Mouse (Mus musculus): Measurements from ENCODE around the gene Chaf1a. TPM values are rescaled to one million over a fixed set of nuclear protein-coding genes. Genes with fewer than 3 reads are reported as not detected.

Gene Chaf1a
- 10 to 100 TPM in 1 of 2 experiments, 1 to 10 TPM in 1; 8.4 to 10.9 TPM for total RNA-seq (2021)
- long read RNA-seq, experiment 1, full-length matches to known transcripts = 20 of 23 reads
- long read RNA-seq, experiment 1, partial matches to known transcripts = 0 of 23 reads
- long read RNA-seq, experiment 1, other reads (novel, unspliced or antisense) = 3 of 23 reads
- long read RNA-seq, experiment 2, full-length matches to known transcripts = 19 of 22 reads
- long read RNA-seq, experiment 2, partial matches to known transcripts = 2 of 22 reads
- long read RNA-seq, experiment 2, other reads (novel, unspliced or antisense) = 1 of 22 reads

GRCm38 (mm10) chr17:56040030-56040856, at the start of gene Chaf1a:
Gene Chaf1a (plus strand): TSS chr17:56040439.
- DNase-seq = peak; percentile 98

GRCm38 (mm10) chr17:55996007-55996406, 44.2 kb upstream of the Chaf1a start:
- peak; percentile 88 for DNase-seq

GRCm38 (mm10) chr17:55999794-56000499, 40.3 kb upstream of the Chaf1a start:
- DNase-seq = no peak

GRCm38 (mm10) chr17:56003000-56003399, 37.2 kb upstream of the Chaf1a start:
- DNase-seq = no peak

- DNase-seq = no peak
These were observed 34.7 kb upstream of the Chaf1a start, which contains the start of the genes Stap2 and Mpnd for GRCm38 (mm10) chr17:56005415-56006061. Gene Stap2 (minus strand): TSS chr17:56005584. Gene Mpnd (plus strand): TSS chr17:56005711.

GRCm38 (mm10) chr17:56006956-56007355, 33.3 kb upstream of the Chaf1a start:
- DNase-seq = no peak

GRCm38 (mm10) chr17:56007444-56008355, 32.5 kb upstream of the Chaf1a start:
- DNase-seq = no peak

GRCm38 (mm10) chr17:56008356-56009087, 31.7 kb upstream of the Chaf1a start:
- peak; percentile 95 for DNase-seq

- DNase-seq = peak; percentile 96
These were observed 30.9 kb upstream of the Chaf1a start for GRCm38 (mm10) chr17:56009088-56009961.

GRCm38 (mm10) chr17:56009962-56010240, 30.3 kb upstream of the Chaf1a start:
- DNase-seq = no peak

GRCm38 (mm10) chr17:56010255-56010654, 30.0 kb upstream of the Chaf1a start:
- DNase-seq = no peak

- DNase-seq = peak; percentile 92
These were observed 29.6 kb upstream of the Chaf1a start for GRCm38 (mm10) chr17:56010681-56011080.

- no peak for DNase-seq
These were observed 28.8 kb upstream of the Chaf1a start for GRCm38 (mm10) chr17:56011441-56011840.

GRCm38 (mm10) chr17:56015293-56015692, 24.9 kb upstream of the Chaf1a start:
- DNase-seq = no peak

GRCm38 (mm10) chr17:56016382-56016781, 23.9 kb upstream of the Chaf1a start:
- DNase-seq = no peak

- DNase-seq = no peak
These were observed 23.1 kb upstream of the Chaf1a start for GRCm38 (mm10) chr17:56016793-56017785.

GRCm38 (mm10) chr17:56017848-56018247, 22.4 kb upstream of the Chaf1a start:
- DNase-seq = no peak

Data from adrenal gland, postnatal 10 days (tissue).